Mouse (Mus musculus) liver, embryonic 14.5 days (tissue): Measurements from ENCODE around the gene Col16a1. TPM values are rescaled to one million over a fixed set of nuclear protein-coding genes. Genes with fewer than 3 reads are reported as not detected.

Experiments used
- ATAC-seq: fragments of 200-750 bp; cut with Nextera tagmentation; 2 replicates; pipeline ENCODE4 v1.8.0; 2017; ENCODE audit warnings: moderate number of reproducible peaks, mild to moderate bottlenecking, moderate library complexity; ENCODE audit not compliant: insufficient read depth
- DNase-seq, 3 experiments: peaks; one replicate each; pipeline ENCODE4 v3.0.0-alpha.2; 2012 to 2013; ENCODE audit warnings: low read depth in 3 of 3, low spot score in 3 of 3
- H3K27ac ChIP-seq: fragments of 300-500 bp; sonication (generic); 2 replicates; pipeline ENCODE4 v1.5.1; 2014; ENCODE audit warnings: moderate library complexity, mild to moderate bottlenecking, control low read depth, inconsistent platforms
- H3K27me3 ChIP-seq: fragments of 300-500 bp; sonication (generic); 2 replicates; pipeline ENCODE4 v1.6.1; 2014; ENCODE audit warnings: mild to moderate bottlenecking, low read length, moderate library complexity; ENCODE audit not compliant: control insufficient read depth, insufficient read depth
- H3K36me3 ChIP-seq: fragments of 300-500 bp; sonication (generic); replicated peaks from 2 replicates; pipeline ENCODE4 v1.6.1; 2014; ENCODE audit warnings: low read depth; ENCODE audit not compliant: control insufficient read depth, insufficient read depth
- H3K4me1 ChIP-seq, 2 experiments: fragments of 200-500 bp in 1 of 2; fragments of 300-500 bp in 1 of 2; sonication (generic) in 1 of 2; replicated peaks; 2 replicates each; pipeline ENCODE4 v1.6.1; 2012 to 2014; ENCODE audit warnings: antibody characterized with exemption in 1 of 2, inconsistent platforms in 1 of 2, low read length in 1 of 2; ENCODE audit not compliant: control insufficient read depth in 2 of 2, insufficient read depth in 2 of 2
- H3K4me2 ChIP-seq: fragments of 300-500 bp; sonication (generic); 2 replicates; pipeline ENCODE4 v1.6.1; 2014; ENCODE audit warnings: low read depth, mild to moderate bottlenecking, control low read depth, moderate library complexity
- H3K4me3 ChIP-seq, 2 experiments: fragments of 200-500 bp in 1 of 2; fragments of 300-500 bp in 1 of 2; sonication (generic) in 1 of 2; 2 replicates each; pipeline ENCODE4 v1.5.1; 2012 to 2014; ENCODE audit warnings: low read depth in 2 of 2, low read length in 2 of 2, mild to moderate bottlenecking in 2 of 2, control low read depth in 1 of 2, inconsistent platforms in 1 of 2, moderate library complexity in 1 of 2; ENCODE audit not compliant: insufficient read depth in 1 of 2
- H3K9ac ChIP-seq: fragments of 300-500 bp; sonication (generic); replicated peaks from 2 replicates; pipeline ENCODE4 v1.6.1; 2014; ENCODE audit warnings: mild to moderate bottlenecking, control low read depth, moderate library complexity
- H3K9me3 ChIP-seq: fragments of 300-500 bp; sonication (generic); 2 replicates; pipeline ENCODE4 v1.6.1; 2016; ENCODE audit warnings: low read length, mixed read lengths; ENCODE audit not compliant: control insufficient read depth
- CTCF ChIP-seq: IDR thresholded peaks from 2 replicates; pipeline ENCODE4 v1.5.1; 2016; ENCODE audit warnings: antibody characterized with exemption, low read depth, control low read depth
- EP300 ChIP-seq: IDR thresholded peaks from 2 replicates; pipeline ENCODE4 v1.6.1; 2016; ENCODE audit warnings: antibody characterized with exemption, low read depth
- WGBS: fragments of 180-500 bp; shearing (Covaris S2); extraction: QIAGEN DNeasy Blood & Tissue Kit; methylation state at CpG from one replicate; pipeline ENCODE4 v1.1.7; 2014; ENCODE audit not compliant: insufficient replicate concordance; 5-methylcytosine and 5-hydroxymethylcytosine counted together
- polyA plus RNA-seq, 2 experiments: library from polyadenylated mRNA; depleted of rRNA in 1 of 2; stranded (reverse) in 1 of 2; unstranded in 1 of 2; fragments of >200 nt; fragmentation: Nextera tagmentation in 1 of 2; extraction: Ambion mirVana in 1 of 2; gene quantifications; 2 replicates each; pipeline versions ENCODE4 v1.2.1 to v1.2.3; 2012 to 2014

Gene Col16a1
- polyA plus RNA-seq, 2 experiments: 1.5 to 3.0 TPM

DNA sequence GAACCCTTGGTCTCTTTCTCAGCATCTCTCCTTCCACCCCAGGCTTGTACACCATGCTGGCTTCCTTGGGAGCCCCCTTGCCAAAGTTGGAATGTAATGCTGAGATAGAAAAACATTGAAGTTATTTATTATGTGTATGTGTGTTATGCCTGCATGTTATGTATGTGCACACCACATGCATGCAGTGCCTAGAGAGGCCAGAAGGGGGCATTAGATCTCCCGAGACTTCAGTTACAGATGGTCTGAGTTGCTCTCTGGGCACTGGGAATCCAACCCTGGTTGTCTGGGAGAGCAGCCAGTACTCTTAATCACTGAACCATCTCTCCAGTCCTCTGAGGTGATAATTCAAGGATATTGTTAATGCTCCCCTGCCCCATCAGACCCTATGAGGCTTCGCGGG is 4.6 kb downstream of the Col16a1 start:
- H3K4me2 ChIP-seq: no peak overlapping the region

GRCm38 (mm10) chr4:130053111-130053510 is 5.5 kb downstream of the Col16a1 start:
- Histone ChIP-seq H3K4me1 (no peaks in the 10 kb centered on the region), H3K4me2 (no peak overlapping the region), H3K9me3 (no peaks in the 10 kb centered on the region), H3K27me3 (no peaks in the 10 kb centered on the region), H3K9ac (no peak overlapping the region), H3K4me3 (no peak overlapping the region), H3K36me3 (no peaks in the 10 kb centered on the region), H3K27ac (no peak overlapping the region)
- ATAC-seq (no peak), DNase-seq (no peak)
- TF ChIP-seq EP300 (no peak), CTCF (no peak)
- WGBS: 74% methylated on average over 9 of the region's 9 CpGs

More for the DNA sequence above, 4.6 kb downstream of the Col16a1 start:
- H3K27ac ChIP-seq: no peak overlapping the region
- H3K9ac ChIP-seq: no peak overlapping the region
- ATAC-seq: no peak
- 81% methylated on average over 3 of the region's 3 CpGs for WGBS
- peak; percentile 58 for TF ChIP-seq CTCF
- no peak for TF ChIP-seq EP300
- no peak overlapping the region for H3K4me3 ChIP-seq
- H3K36me3 ChIP-seq: no peaks in the 10 kb centered on the region
- DNase-seq: no peak
- peaks cover 4% of the 10 kb centered on the region for H3K27me3 ChIP-seq
- H3K4me1 ChIP-seq: no peaks in the 10 kb centered on the region
- H3K9me3 ChIP-seq: no peaks in the 10 kb centered on the region

- no peaks in the 10 kb centered on the region for H3K4me1 ChIP-seq
- no peaks in the 10 kb centered on the region for H3K36me3 ChIP-seq
- H3K9ac ChIP-seq: no peak overlapping the region
- H3K4me2 ChIP-seq: no peak overlapping the region
- WGBS: 29% methylated on average over 1 of the region's 1 CpGs
- no peaks in the 10 kb centered on the region for H3K27me3 ChIP-seq
- no peak overlapping the region for H3K4me3 ChIP-seq
- no peak for TF ChIP-seq EP300
- no peak for TF ChIP-seq CTCF
- ATAC-seq: no peak
- DNase-seq: no peak
- no peak overlapping the region for H3K27ac ChIP-seq
- H3K9me3 ChIP-seq: no peaks in the 10 kb centered on the region
These were observed 7.1 kb downstream of the Col16a1 start for GRCm38 (mm10) chr4:130054727-130055126.

DNA sequence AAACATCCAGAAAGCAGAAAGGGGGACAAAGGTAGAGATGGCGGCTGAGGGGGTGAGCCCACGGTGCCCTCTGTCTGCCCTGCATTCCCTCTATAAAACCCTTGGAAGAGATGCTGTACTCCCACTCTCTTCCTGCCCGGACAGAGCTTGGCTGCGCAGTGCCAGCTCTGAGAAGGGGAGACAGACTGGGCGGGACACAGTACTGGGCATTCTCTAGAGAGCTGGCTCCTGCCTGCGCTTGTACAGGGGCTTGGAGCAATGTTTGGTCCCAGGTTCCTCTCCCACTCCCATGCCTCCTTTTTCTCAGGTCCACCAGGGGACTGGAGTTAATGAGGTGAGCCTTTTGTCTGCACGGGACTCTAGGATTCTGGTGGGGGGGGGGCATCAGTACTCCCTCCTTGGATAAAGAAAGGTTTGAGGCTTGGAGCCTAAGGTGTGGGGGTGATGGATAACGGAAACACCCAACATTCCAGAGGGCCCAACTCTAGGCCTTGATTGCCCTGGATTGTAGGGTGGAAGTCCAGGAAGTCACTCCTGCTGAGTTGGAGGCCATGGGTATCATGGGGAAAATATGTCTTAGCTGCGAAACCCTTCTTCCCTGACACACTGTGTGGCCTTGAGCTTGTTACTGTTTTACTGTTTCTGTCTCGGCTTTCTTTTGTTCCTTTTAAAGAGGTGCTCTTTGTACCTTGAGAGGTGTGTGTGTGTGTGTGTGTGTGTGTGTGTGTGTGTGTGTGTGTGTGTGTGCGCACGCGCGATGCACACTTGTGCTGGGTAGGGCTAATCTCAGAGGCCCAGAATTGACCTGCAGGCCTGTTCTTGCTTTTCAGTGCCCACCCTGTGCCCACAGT is 7.7 kb downstream of the Col16a1 start:
- WGBS: 72% methylated on average over 14 of the region's 14 CpGs
- Histone ChIP-seq H3K9ac (no peak overlapping the region), H3K27ac (no peak overlapping the region), H3K4me3 (no peak overlapping the region), H3K4me2 (no peak overlapping the region), H3K36me3 (no peaks in the 10 kb centered on the region), H3K9me3 (no peaks in the 10 kb centered on the region), H3K4me1 (no peaks in the 10 kb centered on the region), H3K27me3 (no peaks in the 10 kb centered on the region)
- DNase-seq: no peak
- no peak for TF ChIP-seq EP300
- no peak for TF ChIP-seq CTCF
- ATAC-seq: no peak

GRCm38 (mm10) chr4:130056011-130056322 is 8.3 kb downstream of the Col16a1 start:
- ATAC-seq: no peak

More at GRCm38 (mm10) chr4:130056011-130056322, 8.3 kb downstream of the Col16a1 start:
- WGBS: 42% methylated on average over 3 of the region's 3 CpGs
- Histone ChIP-seq H3K9ac (no peak overlapping the region), H3K36me3 (no peaks in the 10 kb centered on the region), H3K9me3 (no peaks in the 10 kb centered on the region), H3K4me3 (no peak overlapping the region), H3K27me3 (no peaks in the 10 kb centered on the region), H3K27ac (no peak overlapping the region), H3K4me1 (no peaks in the 10 kb centered on the region), H3K4me2 (no peak overlapping the region)
- no peak for TF ChIP-seq CTCF
- no peak for TF ChIP-seq EP300
- no peak for DNase-seq
